Mouse (Mus musculus) intestine, embryonic 15.5 days (tissue): ENCODE data around the gene Uqcc2. TPM values are rescaled to one million over a fixed set of nuclear protein-coding genes. Genes with fewer than 3 reads are reported as not detected.

Experiments
- polyA plus RNA-seq: library from polyadenylated mRNA; unstranded; fragments of >200 nt; fragmentation: Nextera tagmentation; extraction: Ambion mirVana; gene quantifications from 2 replicates; pipeline ENCODE4 v1.2.1, GENCODE M21; 2015

Uqcc2 gene
- polyA plus RNA-seq, 1 experiment from 2014 or later, result 266 TPM

Other genes starting within 250 kb of the Uqcc2 start
- gene Kifc5b, start 216.8 kb downstream of the Uqcc2 start, polyA plus RNA-seq, result 5.1 and 6.5 TPM in 2 replicates
- gene Phf1, start 200.9 kb downstream of the Uqcc2 start, polyA plus RNA-seq, result 6.6 and 6.9 TPM in 2 replicates
- 246 and 261 TPM in 2 replicates for gene Cuta, start 194.3 kb downstream of the Uqcc2 start, polyA plus RNA-seq
- 1.2 and 1.6 TPM in 2 replicates for gene Syngap1, start 192.7 kb downstream of the Uqcc2 start, polyA plus RNA-seq
- gene Zbtb9, start 160.7 kb downstream of the Uqcc2 start, polyA plus RNA-seq, result 14.0 and 14.2 TPM in 2 replicates
- 7.3 and 8.1 TPM in 2 replicates for gene Bak1, start 104.9 kb downstream of the Uqcc2 start, polyA plus RNA-seq
- 13.0 and 14.5 TPM in 2 replicates for gene Itpr3, start 76.6 kb downstream of the Uqcc2 start, polyA plus RNA-seq
- 0.06 and 0.14 TPM in 2 replicates for gene Ip6k3, start 33.9 kb upstream of the Uqcc2 start, polyA plus RNA-seq
- gene Lemd2, start 70.6 kb upstream of the Uqcc2 start, polyA plus RNA-seq, result 10.9 and 12.2 TPM in 2 replicates